Mouse (Mus musculus) testis, postnatal 10 days (tissue): Measurements from ENCODE around the gene Zswim8.

Experiments used
- DNase-seq: peaks from one replicate; pipeline ENCODE4 v3.0.0; 2021; ENCODE audit warnings: low spot score

Gene Zswim8

DNA sequence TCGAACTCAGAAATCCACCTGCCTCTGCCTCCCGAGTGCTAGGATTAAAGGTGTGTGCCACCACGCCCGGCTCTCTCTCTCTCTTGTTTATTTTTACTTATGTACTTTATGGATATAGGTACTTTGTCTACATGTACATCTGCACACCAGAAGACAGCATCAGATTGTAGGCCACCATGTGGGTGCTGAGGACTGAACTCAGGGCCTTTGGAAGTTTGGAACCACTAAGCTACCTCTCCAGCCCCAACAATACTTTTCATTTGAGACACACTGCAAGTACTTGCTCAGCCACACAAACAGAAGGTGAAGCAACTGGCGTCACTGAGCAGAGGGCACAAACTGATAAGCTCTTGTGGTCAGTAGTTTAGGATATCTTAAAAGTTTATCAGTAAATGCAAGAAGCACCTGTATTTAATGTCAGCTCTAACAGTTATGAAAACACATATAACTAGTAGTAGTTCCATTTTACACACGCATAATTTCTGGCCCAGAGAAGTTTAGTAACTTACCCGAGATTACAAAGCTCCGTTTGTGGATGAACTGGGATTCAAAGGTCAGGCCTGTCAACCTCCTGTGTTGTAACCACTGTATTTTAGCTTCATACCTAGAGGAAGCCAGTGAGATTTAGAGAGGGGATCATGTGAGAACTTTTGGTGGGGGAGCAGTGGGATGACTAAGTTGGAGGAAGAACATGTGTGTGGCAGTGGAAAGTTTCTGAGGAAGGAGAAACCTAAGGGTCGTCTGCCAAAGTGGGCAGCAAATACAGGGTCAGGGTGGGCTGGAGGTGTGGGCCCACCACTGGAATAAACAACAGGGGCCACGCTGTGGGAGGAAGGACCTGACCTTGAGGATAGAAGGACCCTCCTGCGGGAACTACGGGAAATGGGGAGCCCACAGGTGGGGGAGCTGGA lies 25.9 kb downstream of the Zswim8 start:
- DNase-seq = no peak

DNA sequence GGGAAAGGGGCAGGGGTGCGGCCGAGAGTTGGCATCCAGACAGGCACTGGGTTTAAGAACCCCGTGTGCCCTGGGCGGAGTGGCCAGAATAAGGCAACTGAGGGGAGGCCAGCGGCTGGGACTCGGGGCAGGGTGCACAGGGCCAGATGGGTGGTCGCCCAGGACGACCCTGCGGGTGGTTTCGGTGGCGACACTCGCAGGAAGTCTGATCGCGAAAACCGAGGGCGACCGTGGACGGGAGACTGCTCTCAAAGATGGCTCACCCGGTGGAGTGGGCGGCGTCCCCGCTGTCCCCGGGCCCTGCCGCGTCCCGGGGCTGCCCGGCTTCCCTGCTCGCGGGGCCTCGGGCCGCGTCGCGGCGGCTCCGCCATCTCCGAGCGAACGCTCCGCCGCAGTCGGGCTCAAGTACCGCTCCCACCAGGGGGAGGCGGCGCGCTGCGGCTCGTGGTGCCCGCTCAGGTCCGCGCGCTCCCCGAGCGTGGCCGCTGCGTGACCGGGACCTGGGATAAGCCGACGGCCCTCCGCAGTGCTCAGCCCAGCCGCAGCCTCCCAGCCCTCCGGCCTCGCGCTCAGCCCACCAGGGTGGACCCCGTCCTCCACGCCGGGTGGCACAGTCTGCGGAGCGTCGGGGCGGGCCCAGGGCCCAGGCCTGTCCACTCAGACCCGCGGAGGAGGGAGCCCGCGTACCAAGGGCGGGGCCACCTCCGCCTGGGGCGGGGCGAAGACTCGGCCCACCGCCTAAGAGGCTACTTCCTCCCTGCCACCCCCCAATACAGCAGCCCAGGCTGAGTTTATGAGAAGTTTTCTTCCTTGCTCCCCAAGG lies 26.8 kb downstream of the Zswim8 start, which contains the start of gene Ndst2:
TSS of gene Ndst2 (minus strand) at position 611 of the 823 bp plus-strand sequence.
- DNase-seq = peak; percentile 91

DNA sequence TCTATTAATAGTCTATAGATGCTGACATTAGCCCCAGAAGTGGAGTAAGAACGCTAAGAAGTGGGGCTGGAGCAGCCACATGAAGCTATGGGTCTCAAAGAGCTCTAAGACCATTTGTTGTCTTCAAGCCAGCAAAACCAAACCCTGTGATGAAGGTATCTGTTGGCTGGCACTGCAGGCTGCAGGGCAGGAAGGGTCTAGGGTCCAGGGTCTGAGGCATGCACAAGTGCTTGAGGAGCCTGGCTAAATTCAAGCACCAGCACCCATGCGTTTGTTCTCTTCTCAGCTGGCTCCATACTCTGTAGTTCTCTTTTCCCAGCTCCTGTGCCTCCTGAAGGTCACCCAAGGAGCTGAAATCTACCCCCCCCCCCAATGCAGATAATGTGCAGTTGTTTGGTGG lies 27.7 kb downstream of the Zswim8 start:
- no peak for DNase-seq

DNA sequence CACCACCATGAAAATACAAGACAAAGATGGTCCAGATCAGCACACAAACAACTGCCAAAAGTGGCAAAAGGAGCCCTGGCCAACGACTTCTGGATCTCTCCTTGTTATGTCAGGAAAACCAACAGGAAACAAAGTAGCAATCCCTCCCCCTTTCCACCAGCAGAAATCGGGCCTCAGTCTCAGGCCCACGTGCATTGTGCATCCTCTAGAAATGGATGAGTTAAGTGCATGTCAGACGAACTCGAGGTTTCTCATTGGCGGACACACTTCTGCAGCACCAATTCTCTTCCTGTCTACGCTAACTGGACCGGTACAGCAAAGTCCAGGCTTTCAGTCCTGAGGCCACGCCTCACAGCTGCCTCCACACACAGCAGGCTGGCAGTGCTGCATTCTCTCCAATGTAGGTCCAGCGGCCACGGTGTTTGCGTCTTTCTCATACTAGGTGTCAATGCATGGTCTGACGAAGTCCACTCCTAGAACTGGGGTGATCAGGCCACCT lies 28.6 kb downstream of the Zswim8 start:
- no peak for DNase-seq

DNA sequence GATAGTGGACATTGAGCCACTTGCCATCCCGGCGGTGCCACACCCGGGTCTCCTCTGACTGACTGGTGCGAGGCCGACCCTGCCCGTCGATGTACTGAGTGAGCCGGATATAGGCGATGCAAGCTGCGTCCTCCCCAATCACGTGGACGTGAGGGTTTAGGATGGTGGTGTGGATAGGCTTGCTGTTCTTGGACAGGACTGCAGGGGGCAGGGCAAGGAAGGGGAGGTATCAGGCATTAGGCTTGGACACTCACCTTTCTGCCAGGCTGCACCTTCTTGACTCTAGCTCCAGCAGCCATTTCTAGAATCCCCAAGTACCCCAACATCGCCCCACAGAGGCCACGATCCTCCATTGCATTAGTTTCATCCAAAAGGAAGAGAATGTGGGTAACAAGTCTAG lies 30.0 kb downstream of the Zswim8 start:
- peak; percentile 78 for DNase-seq

DNA sequence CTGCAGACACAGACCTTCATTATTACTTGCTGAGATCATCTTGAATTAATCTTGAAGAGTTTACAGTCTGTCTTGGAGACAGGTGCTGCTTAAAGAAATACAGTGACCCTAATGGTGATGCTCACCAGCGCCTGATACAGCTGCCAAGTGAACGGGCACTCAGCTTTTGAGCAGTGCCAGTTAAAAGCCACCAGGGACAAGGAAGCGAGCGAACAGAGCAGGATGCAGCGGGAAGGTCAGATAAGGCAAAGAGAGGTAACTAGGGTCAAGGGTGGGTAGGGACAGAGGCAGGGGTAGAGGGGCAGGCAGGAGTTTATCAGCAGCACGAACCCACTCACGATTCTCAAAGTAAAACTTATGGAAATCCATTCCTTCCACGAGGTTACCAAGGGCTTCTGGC lies 31.2 kb downstream of the Zswim8 start:
- DNase-seq = no peak

DNA sequence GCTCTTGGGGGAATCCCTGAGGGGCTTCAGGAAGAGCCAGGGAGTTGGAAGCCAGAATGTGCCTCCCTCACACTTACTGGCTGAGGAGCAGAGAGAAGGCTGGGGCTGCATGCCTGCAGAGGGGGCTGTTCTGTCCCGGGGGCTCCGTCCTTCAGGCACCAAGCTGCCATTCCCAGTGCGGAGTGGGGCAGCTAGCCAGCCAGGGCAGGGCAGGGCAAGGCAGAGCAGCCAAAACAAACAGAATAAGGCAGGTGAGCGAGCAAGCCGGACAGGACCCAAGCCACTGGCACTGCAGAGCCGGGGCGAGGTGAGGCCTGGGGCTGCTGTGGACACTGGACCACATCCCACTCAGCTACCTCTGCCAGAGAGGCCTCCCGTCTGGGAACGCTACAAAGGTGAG lies 33.9 kb downstream of the Zswim8 start:
- DNase-seq = no peak

DNA sequence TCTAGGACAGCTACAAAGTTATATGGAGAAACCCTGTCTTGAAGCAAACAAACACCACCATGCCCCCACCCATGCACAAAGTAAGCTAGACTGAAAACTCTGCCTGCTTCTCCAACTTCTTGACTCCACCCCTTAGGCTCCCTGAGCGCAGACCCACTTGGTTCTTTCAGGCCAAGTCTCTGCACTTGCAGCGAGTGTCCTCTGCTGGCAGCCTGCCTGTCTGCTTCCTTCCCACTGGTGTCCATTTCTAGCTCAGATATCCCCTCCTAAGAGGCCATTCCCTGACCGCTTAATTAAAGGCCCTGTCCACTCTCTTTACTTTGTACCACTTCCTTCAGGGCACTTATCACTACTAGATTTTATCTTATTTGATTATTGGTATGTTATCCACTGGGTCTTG lies 36.3 kb downstream of the Zswim8 start:
- no peak for DNase-seq

DNA sequence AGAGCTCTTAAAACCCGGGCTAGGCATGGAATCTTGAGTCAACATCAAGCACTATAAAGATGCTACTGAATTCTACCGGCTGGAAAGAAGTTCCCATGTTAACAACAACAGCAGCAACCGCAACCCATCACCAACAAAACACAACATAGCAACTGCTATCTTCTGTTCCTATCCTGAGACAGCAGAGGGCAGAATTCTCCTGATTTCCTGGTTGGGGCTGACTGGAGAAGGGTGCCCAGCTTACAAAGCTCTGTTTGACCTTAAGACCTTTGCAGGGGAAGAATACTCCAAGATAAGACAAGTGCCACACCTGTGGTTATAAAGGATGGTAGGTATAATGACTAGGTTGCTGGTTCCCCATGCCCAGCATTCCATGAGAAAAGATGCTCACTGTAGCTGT lies 39.6 kb downstream of the Zswim8 start:
- no peak for DNase-seq

DNA sequence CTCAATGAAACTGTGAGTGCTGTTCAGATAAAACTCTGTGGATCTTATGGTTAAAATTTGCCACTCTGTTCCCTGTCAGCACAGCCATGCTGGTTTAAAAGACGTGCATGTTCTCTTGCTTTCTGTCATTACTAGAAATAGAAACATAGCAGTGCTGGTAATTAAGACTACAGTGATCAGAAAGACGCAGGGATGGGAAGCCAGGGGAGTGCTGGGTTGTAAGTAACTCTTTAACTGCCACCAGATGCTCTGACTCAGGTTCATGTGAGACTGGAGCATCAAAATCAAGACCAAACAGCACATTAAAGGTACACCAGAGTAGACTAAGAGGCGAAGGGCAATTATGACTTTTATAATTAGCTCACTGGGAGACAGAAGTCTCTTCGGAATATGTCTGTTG lies 41.0 kb downstream of the Zswim8 start:
- no peak for DNase-seq

DNA sequence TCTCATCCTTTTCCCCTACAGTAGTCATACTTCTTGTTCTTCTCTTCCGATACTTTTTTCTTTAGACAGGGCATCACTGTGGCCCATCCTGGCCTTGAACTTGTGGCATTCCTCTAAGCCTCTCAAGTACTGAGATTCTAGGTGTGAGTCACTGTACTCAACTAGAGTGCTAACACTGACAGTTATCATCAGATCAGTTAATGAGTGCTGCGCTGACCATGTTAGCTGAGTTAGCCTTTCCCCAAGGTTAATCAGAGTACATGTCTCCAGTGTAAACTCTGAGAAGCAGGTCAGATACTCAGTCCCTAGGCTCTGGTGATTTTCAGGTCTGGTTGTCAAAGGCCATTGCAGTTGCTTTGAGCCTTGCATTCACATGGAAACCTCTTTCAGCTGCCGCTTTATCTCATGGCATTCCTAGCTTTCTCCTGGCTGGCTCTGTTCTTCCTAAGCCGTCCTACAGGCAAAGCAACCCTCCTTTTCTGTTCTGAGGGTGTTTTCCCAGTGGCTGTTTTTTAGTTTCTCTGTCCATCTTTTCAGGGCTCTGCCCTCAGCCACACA lies 42.2 kb downstream of the Zswim8 start:
- DNase-seq = no peak

DNA sequence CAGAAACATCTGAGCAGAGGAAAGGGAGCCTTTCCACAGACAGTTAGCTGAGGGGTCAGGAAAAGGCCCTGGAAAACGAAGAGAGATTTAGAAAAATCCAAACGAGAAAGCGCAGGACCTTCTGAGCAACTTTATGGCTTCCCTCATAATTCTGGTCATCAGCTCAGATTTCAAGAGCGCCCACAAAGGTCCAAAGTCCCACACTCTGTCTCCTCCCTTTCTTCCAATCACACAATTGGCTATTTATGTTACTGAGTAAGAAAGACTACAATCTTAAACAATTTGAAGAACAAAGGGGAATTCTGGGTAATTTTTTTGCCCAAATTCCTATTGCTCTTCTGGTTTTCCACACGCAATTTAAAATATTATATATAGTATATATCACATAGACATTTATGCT lies 43.2 kb downstream of the Zswim8 start:
- no peak for DNase-seq

DNA sequence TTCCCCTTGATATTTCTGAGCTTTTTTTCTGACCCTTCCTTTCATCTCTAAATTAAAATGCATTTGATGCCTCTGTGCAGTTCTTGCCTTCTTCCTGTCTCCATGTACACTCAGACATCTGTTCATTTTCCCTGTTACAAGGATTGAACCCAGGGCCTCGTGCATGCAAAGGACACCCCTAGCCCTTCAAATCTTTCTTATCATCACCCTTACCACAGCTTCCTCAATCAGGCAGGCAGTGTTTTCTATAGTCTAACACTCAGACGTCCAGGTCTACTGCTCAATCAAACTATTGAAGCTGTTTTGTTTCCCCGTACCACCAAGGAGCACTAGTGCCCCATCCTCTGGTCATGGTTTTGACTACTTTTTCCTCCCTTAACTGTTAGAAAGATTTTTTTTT lies 46.4 kb downstream of the Zswim8 start:
- no peak for DNase-seq

DNA sequence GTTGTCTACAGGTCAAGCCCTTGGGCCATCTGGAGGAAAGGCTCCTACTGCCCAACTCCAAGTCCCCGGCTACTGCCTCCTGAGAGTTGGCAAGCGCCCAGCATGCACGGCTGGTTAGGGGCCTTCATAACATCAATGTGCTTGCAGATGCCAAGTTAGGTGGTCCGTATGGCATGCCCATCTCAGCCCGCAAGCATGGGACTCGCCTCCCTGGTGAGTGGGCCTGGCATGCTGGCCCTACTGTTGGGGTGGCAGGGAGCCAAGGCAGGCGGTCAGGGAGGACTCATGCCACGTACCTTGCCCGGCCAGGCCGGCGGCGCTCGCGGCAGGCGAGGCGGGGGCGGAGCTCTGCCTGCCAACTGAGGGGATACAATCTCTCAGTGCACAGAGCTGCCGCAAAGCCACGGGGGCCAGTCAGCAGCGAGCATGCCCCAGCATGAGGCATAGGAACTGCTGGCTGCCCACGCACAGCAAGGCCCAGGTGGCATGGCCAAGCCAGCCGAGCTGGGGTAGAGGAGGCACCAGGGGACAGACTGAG lies 50.1 kb downstream of the Zswim8 start:
- no peak for DNase-seq

DNA sequence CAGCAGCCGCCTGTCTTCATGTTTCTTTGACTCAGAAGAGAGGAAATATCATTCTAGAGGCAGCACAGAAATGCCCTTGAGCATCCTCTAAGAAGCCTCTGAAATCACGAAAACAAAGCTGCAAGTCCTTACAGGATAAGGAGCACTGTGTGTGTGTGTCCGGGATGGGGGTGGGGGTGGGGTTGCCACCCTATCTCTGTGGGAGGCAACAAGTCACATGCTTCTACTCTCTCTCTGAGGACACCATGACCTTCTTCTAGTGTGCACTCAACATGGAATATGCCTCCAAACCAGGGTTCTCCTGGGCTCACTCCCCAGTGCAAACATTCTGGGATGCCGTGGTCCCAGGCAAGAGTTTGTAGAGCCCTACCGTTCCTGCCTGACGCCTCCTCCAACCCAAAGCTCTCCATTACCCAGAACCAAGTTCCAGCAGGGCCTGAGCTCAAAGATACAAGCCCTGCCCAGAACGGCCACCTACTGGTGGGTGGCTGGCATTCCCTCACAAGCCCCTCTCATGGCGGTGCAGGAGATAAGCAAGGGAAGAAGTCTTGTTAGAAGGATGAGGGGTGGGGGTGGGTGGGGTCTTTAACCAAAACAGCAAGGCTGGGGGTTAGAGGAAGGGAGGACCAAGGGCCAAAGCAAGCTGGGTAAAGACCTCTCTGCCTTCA lies 51.5 kb downstream of the Zswim8 start:
- DNase-seq = no peak

DNA sequence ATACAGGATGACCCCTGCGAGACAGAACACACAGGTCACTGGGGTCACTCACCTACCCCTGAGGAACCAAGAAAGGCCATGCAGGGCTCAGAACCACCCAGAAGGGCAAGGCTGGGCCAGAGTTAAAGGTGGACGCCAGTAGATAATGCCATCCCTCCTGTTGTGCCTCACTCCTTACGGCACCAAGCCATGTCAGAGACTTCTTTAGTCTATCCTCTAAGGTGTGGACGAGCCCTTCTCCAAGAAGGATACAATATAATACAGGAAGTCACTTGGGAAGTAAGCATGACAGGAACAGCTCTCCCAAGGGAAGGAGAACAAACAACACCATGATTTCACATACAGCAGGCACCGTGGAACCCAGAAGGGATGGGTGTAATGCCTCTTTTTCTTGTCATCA lies 57.6 kb downstream of the Zswim8 start:
- no peak for DNase-seq

DNA sequence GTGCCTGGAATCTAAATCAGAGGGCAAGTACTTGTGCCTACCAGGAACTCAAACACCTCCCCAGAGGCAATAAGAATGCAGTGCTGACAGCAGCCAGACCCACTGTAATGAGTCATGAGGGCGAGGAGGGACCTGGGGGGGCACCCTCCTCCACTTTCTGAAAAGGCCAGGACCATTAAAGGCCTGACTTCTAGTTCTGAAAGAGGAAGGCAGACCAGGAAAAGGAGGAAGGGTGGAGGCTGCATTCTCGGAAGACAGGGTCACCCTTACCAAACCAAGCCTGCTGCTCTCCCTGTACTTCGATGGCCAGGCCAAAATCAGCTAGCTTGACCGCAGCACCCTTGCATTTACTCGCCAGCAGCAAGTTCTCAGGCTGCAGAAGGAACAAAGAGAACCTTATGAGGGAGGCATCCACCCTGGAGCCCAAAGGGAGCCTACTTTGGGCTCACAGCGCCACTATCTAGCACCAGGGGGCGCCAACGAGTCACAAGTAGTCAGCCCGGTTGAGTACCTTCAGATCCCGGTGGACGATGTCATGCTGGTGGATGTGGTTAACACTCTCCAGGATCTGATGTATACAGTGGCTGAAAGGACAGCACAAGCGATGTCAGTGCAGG lies 58.4 kb downstream of the Zswim8 start:
- DNase-seq = peak; percentile 96

DNA sequence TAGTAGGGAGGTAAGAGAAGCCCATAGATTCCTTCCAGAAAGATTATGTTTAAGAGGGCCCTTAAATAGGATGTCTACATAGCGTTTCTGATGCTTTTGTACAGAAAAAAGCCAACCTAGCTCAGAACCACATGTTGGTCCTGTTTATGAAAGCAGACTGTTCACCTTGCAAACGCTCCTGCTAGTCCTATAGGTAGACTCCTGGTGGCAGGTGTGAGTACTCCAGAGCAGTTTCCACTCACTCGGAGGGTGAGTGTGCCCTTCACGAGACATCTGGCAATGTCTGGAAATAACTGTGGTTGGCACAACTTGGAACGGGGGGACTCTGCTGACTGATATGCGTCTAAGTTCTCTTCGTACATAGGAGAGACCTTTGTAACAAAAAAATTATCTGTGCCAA lies 60.6 kb downstream of the Zswim8 start:
- DNase-seq = no peak

DNA sequence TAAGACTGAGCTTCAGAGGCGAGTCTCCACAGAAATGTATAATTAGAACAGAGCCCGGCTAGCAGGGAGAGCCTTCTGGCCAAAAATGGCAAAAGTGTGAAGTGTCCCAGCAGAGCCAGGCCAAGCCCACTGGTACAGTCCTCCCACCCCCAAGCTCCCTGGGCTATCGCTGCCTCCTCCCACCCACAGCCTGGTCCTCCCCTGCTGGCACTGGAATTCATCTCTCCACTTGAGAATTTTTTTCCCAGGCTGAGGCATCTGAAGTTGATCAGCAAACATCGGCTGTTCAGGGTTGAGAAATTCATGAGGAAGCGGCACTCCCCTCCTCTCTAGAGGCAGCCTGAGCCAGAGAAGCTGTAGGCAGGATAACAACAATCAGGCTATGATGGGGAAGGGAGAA lies 61.2 kb downstream of the Zswim8 start:
- no peak for DNase-seq

DNA sequence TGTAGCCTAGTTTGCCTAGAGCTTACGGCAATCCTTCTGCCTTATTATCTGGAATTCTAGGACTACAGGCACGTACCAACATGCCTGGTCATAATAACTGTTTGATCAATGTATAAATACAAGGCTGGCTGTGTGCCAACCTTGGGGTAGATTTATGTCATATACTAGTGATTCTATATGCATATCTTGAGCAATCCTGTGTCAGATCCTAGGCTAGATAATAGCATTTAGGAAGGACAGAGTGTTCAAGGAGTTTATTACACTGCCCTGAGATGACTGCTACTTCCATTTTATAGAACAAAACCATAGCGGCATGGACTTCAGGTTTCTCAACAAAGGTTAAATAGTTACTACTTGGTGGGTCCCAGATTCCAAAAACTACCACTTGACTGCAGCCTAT lies 64.6 kb downstream of the Zswim8 start:
- DNase-seq = no peak

DNA sequence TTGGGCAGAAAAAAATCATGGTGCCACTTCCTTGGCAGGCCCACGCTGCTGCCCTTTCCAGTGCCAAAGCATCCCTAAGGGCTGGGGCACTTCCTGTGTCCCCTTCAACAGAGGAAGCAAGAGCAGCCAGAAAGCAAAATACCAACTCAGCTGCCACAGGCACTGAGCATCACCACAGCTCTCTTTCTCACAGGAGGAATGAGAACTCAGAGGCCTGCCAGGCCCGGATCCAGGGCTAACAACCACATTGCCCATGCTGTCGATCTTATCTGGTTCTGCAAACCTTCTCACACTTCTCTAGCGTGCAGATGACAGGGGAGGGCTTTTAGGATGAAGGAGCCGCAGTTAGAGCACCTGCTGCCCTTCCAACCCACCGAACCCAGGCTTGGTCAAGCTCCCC lies 65.5 kb downstream of the Zswim8 start:
- DNase-seq = no peak
